Mouse (Mus musculus): Measurements from ENCODE around the gene Gm12394. TPM values are rescaled to one million over a fixed set of nuclear protein-coding genes. Genes with fewer than 3 reads are reported as not detected.

The Gm12394 gene
- polyA plus RNA-seq, 1 experiment: not detected

DNA sequence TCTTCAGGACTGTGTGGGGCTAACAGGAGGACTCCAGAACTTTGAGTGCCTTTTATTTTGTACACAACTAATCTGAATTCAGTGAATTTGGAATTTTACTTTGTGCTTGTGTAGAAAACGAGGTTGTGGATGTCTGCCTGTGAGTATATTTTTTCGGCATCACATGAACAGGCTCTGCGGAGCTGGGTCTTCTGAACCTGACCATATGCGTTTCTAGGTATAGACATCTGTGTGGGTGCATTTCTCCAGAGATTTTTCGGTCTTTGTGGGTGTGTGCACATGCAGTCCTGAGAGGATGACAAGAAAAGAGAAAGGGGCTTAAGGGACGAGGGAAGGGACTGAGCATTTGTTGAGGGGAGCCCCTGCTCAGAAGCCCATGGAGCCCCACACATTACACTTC, 30.4 kb upstream of the Gm12394 start:
- Histone ChIP-seq H3ac (ENCODE audit: control insufficient read depth, insufficient read length) (no peak overlapping the region), H3K27me3 (ENCODE audit: control insufficient read depth, insufficient read depth, insufficient read length) (peaks cover 34% of the 10 kb centered on the region), H3K36me3 (ENCODE audit: control insufficient read depth, insufficient read depth) (no peaks in the 10 kb centered on the region), H3K79me2 (ENCODE audit: control insufficient read depth, insufficient read depth) (no peaks in the 10 kb centered on the region), H3K4me2 (ENCODE audit: low read depth) (no peak overlapping the region), H3K4me3 (no peak overlapping the region)
- TF ChIP-seq E2F4 (IDR thresholded peaks at IDR 0.05; ENCODE audit: insufficient read depth) (no peak), MYOD1 (IDR thresholded peaks at IDR 0.05; ENCODE audit: control insufficient read depth in 1 of 3, insufficient read length in 2 of 3, low read depth in 2 of 3) (no peak), SRF (IDR thresholded peaks at IDR 0.05; ENCODE audit: control insufficient read depth, insufficient read length, low read depth) (no peak), REST (IDR thresholded peaks at IDR 0.05; ENCODE audit: insufficient read depth, insufficient read length) (no peak), TCF3 (IDR thresholded peaks at IDR 0.05; ENCODE audit: insufficient read length, low read depth) (no peak), TCF12 (IDR thresholded peaks at IDR 0.05; ENCODE audit: insufficient read depth, poor library complexity, severe bottlenecking) (no peak), USF1 (IDR thresholded peaks at IDR 0.05; ENCODE audit: low read depth) (no peak), POLR2A (IDR thresholded peaks at IDR 0.05; ENCODE audit: insufficient read length, low read depth) (no peak), MYOG (IDR thresholded peaks at IDR 0.05; ENCODE audit: control insufficient read depth in 1 of 3, insufficient read depth in 1 of 3, insufficient read length in 2 of 3, low read depth in 2 of 3) (no peak), POLR2AphosphoS2 (IDR thresholded peaks at IDR 0.05; ENCODE audit: insufficient read length, low read depth) (no peak)

DNA sequence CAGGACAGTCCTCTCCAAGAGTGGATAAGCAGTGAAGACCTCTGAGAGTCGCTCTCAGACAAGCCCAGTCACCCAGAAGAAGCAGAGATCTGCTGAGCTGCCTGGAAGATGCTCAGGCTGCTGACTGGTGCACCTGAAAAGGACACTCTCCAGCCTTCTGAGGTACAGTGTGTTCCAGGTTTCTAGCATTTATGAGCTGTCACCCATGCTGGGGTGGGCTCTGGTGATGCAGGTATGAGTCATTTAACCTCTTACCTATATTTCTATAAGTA, 24.0 kb upstream of the Gm12394 start:
- H3K4me3 ChIP-seq: no peak overlapping the region

GRCm38 (mm10) chr4:42879829-42880676, 23.5 kb upstream of the Gm12394 start:
- Histone ChIP-seq H3K4me2 (ENCODE audit: low read depth) (no peak overlapping the region), H3K4me3 (no peak overlapping the region), H3K27me3 (ENCODE audit: control insufficient read depth, insufficient read depth, insufficient read length) (peaks cover 26% of the 10 kb centered on the region), H3K79me2 (ENCODE audit: control insufficient read depth, insufficient read depth) (no peaks in the 10 kb centered on the region), H3ac (ENCODE audit: control insufficient read depth, insufficient read length) (no peak overlapping the region), H3K36me3 (ENCODE audit: control insufficient read depth, insufficient read depth) (no peaks in the 10 kb centered on the region)
- TF ChIP-seq E2F4 (IDR thresholded peaks at IDR 0.05; ENCODE audit: insufficient read depth): no peak
- TF ChIP-seq REST (IDR thresholded peaks at IDR 0.05; ENCODE audit: insufficient read depth, insufficient read length): no peak
- TF ChIP-seq MYOD1 (IDR thresholded peaks at IDR 0.05; ENCODE audit: control insufficient read depth in 1 of 3, insufficient read length in 2 of 3, low read depth in 2 of 3): no peak
- TF ChIP-seq POLR2A (IDR thresholded peaks at IDR 0.05; ENCODE audit: insufficient read length, low read depth): no peak
- TF ChIP-seq USF1 (IDR thresholded peaks at IDR 0.05; ENCODE audit: low read depth): no peak
- TF ChIP-seq SRF (IDR thresholded peaks at IDR 0.05; ENCODE audit: control insufficient read depth, insufficient read length, low read depth): no peak
- no peak for TF ChIP-seq POLR2AphosphoS2 (IDR thresholded peaks at IDR 0.05; ENCODE audit: insufficient read length, low read depth)
- no peak for TF ChIP-seq CEBPB (IDR thresholded peaks at IDR 0.05; ENCODE audit: insufficient read depth, poor library complexity, severe bottlenecking)
- no peak for TF ChIP-seq MYOG (IDR thresholded peaks at IDR 0.05; ENCODE audit: control insufficient read depth in 1 of 3, insufficient read depth in 1 of 3, insufficient read length in 2 of 3, low read depth in 2 of 3)
- no peak for TF ChIP-seq MAX (IDR thresholded peaks at IDR 0.05; ENCODE audit: low read depth)
- TF ChIP-seq TCF3 (IDR thresholded peaks at IDR 0.05; ENCODE audit: insufficient read length, low read depth): no peak
- TF ChIP-seq TCF12 (IDR thresholded peaks at IDR 0.05; ENCODE audit: insufficient read depth, poor library complexity, severe bottlenecking): no peak

More for the DNA sequence above, 24.0 kb upstream of the Gm12394 start:
- Histone ChIP-seq H3K27me3 (ENCODE audit: control insufficient read depth, insufficient read depth, insufficient read length) (peaks cover 30% of the 10 kb centered on the region), H3K36me3 (ENCODE audit: control insufficient read depth, insufficient read depth) (no peaks in the 10 kb centered on the region), H3K4me2 (ENCODE audit: low read depth) (no peak overlapping the region), H3K79me2 (ENCODE audit: control insufficient read depth, insufficient read depth) (no peaks in the 10 kb centered on the region), H3ac (ENCODE audit: control insufficient read depth, insufficient read length) (no peak overlapping the region)
- TF ChIP-seq REST (IDR thresholded peaks at IDR 0.05; ENCODE audit: insufficient read depth, insufficient read length) (no peak), TCF12 (IDR thresholded peaks at IDR 0.05; ENCODE audit: insufficient read depth, poor library complexity, severe bottlenecking) (no peak), POLR2A (IDR thresholded peaks at IDR 0.05; ENCODE audit: insufficient read length, low read depth) (no peak), SRF (IDR thresholded peaks at IDR 0.05; ENCODE audit: control insufficient read depth, insufficient read length, low read depth) (no peak), MAX (IDR thresholded peaks at IDR 0.05; ENCODE audit: low read depth) (no peak), E2F4 (IDR thresholded peaks at IDR 0.05; ENCODE audit: insufficient read depth) (no peak), MYOG (IDR thresholded peaks at IDR 0.05; ENCODE audit: control insufficient read depth in 1 of 3, insufficient read depth in 1 of 3, insufficient read length in 2 of 3, low read depth in 2 of 3) (no peak), CEBPB (IDR thresholded peaks at IDR 0.05; ENCODE audit: insufficient read depth, poor library complexity, severe bottlenecking) (no peak), TCF3 (IDR thresholded peaks at IDR 0.05; ENCODE audit: insufficient read length, low read depth) (no peak), MYOD1 (IDR thresholded peaks at IDR 0.05; ENCODE audit: control insufficient read depth in 1 of 3, insufficient read length in 2 of 3, low read depth in 2 of 3) (no peak), USF1 (IDR thresholded peaks at IDR 0.05; ENCODE audit: low read depth) (no peak), POLR2AphosphoS2 (IDR thresholded peaks at IDR 0.05; ENCODE audit: insufficient read length, low read depth) (no peak)

- no peak overlapping the region for H3K4me3 ChIP-seq
- H3K79me2 ChIP-seq (ENCODE audit: control insufficient read depth, insufficient read depth): no peaks in the 10 kb centered on the region
- H3ac ChIP-seq (ENCODE audit: control insufficient read depth, insufficient read length): no peak overlapping the region
- H3K36me3 ChIP-seq (ENCODE audit: control insufficient read depth, insufficient read depth): no peaks in the 10 kb centered on the region
- peaks cover 42% of the 10 kb centered on the region for H3K27me3 ChIP-seq (ENCODE audit: control insufficient read depth, insufficient read depth, insufficient read length)
- no peak for TF ChIP-seq E2F4 (IDR thresholded peaks at IDR 0.05; ENCODE audit: insufficient read depth)
- TF ChIP-seq USF1 (IDR thresholded peaks at IDR 0.05; ENCODE audit: low read depth): no peak
- no peak for TF ChIP-seq POLR2A (IDR thresholded peaks at IDR 0.05; ENCODE audit: insufficient read length, low read depth)
- no peak for TF ChIP-seq POLR2AphosphoS2 (IDR thresholded peaks at IDR 0.05; ENCODE audit: insufficient read length, low read depth)
- TF ChIP-seq REST (IDR thresholded peaks at IDR 0.05; ENCODE audit: insufficient read depth, insufficient read length): no peak
- no peak overlapping the region for H3K4me2 ChIP-seq (ENCODE audit: low read depth)
Observed at GRCm38 (mm10) chr4:42877657-42878056, 21.1 kb upstream of the Gm12394 start.

Measured in myocyte (in vitro differentiated cells).